Mouse (Mus musculus): ENCODE results near the gene Ttll5. TPM values are rescaled to one million over a fixed set of nuclear protein-coding genes. Genes with fewer than 3 reads are reported as not detected.
A peak's percentile ranks its signal among the peaks of the same experiment; 100 is the strongest.

The Ttll5 gene
- polyA plus RNA-seq, 1 experiment from 2014 or later = 13.9 TPM

GRCm38 (mm10) chr12:85930713-85931112, 106.3 kb downstream of the Ttll5 start:
- Histone ChIP-seq H3K27ac (no peak overlapping the region), H3K4me1 (no peaks in the 10 kb centered on the region)

GRCm38 (mm10) chr12:85933241-85933640, 108.8 kb downstream of the Ttll5 start:
- no peak for ATAC-seq (ENCODE audit: borderline replicate concordance, extremely low read depth, low FRiP score, low TSS enrichment)
- 86% methylated on average over 10 of the region's 10 CpGs for WGBS
- no peaks in the 10 kb centered on the region for H3K4me1 ChIP-seq
- no peaks in the 10 kb centered on the region for H3K9me3 ChIP-seq
- H3K9ac ChIP-seq = no peak overlapping the region
- H3K36me3 ChIP-seq = peaks cover 16% of the 10 kb centered on the region
- H3K27me3 ChIP-seq = no peaks in the 10 kb centered on the region
- no peak overlapping the region for H3K4me2 ChIP-seq
- H3K27ac ChIP-seq = no peak overlapping the region
- H3K4me3 ChIP-seq = no peak overlapping the region

More at GRCm38 (mm10) chr12:85930713-85931112, 106.3 kb downstream of the Ttll5 start:
- no peak overlapping the region for H3K9ac ChIP-seq
- H3K9me3 ChIP-seq = no peaks in the 10 kb centered on the region
- ATAC-seq (ENCODE audit: borderline replicate concordance, extremely low read depth, low FRiP score, low TSS enrichment) = no peak
- no peak overlapping the region for H3K4me2 ChIP-seq
- H3K4me3 ChIP-seq = no peak overlapping the region
- WGBS = 87% methylated on average over 3 of the region's 3 CpGs
- H3K27me3 ChIP-seq = no peaks in the 10 kb centered on the region
- peaks cover 17% of the 10 kb centered on the region for H3K36me3 ChIP-seq

GRCm38 (mm10) chr12:85937384-85937783, 112.9 kb downstream of the Ttll5 start:
- Histone ChIP-seq H3K4me2 (no peak overlapping the region), H3K27me3 (no peaks in the 10 kb centered on the region), H3K27ac (no peak overlapping the region), H3K9me3 (no peaks in the 10 kb centered on the region), H3K36me3 (peaks cover 14% of the 10 kb centered on the region), H3K9ac (no peak overlapping the region), H3K4me1 (no peaks in the 10 kb centered on the region), H3K4me3 (no peak overlapping the region)
- ATAC-seq (ENCODE audit: borderline replicate concordance, extremely low read depth, low FRiP score, low TSS enrichment) = no peak
- 77% methylated on average over 5 of the region's 5 CpGs for WGBS

DNA sequence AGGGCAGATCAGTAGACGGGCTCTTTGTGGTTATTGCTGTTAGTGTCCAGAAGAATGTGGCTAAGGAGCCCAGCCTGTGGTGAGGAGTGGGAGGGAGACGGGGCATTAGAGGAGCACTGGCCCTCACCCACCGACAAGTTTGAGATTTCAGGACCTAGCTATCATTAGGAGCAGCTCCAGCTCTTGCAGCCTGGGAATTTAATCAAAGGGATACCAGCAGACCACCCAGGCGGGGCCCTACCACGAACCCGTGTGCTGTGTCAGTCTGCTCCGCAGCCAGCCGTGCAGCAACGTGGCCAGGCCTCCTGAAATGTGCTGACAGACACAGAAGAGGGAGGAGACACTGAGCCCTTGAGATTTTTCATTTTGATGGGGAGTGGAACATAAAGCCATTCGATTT, 119.0 kb downstream of the Ttll5 start:
- Histone ChIP-seq H3K4me2 (no peak overlapping the region), H3K36me3 (no peaks in the 10 kb centered on the region), H3K9me3 (no peaks in the 10 kb centered on the region), H3K4me1 (peaks cover 13% of the 10 kb centered on the region), H3K27ac (peak overlapping the region; percentile 67), H3K27me3 (no peaks in the 10 kb centered on the region), H3K9ac (no peak overlapping the region), H3K4me3 (no peak overlapping the region)
- 17% methylated on average over 10 of the region's 10 CpGs for WGBS
- ATAC-seq (ENCODE audit: borderline replicate concordance, extremely low read depth, low FRiP score, low TSS enrichment) = peak; percentile 84

- H3K4me1 ChIP-seq = peaks cover 13% of the 10 kb centered on the region
- no peak for ATAC-seq (ENCODE audit: borderline replicate concordance, extremely low read depth, low FRiP score, low TSS enrichment)
These were observed 120.0 kb downstream of the Ttll5 start for GRCm38 (mm10) chr12:85944419-85944818.

GRCm38 (mm10) chr12:85947161-85947560, 122.7 kb downstream of the Ttll5 start:
- Histone ChIP-seq H3K27me3 (no peaks in the 10 kb centered on the region), H3K9ac (no peak overlapping the region), H3K4me3 (no peak overlapping the region), H3K4me2 (no peak overlapping the region), H3K36me3 (no peaks in the 10 kb centered on the region), H3K4me1 (peaks cover 25% of the 10 kb centered on the region), H3K27ac (no peak overlapping the region), H3K9me3 (no peaks in the 10 kb centered on the region)
- ATAC-seq (ENCODE audit: borderline replicate concordance, extremely low read depth, low FRiP score, low TSS enrichment) = no peak
- WGBS = 91% methylated on average over 4 of the region's 4 CpGs

More at GRCm38 (mm10) chr12:85944419-85944818, 120.0 kb downstream of the Ttll5 start:
- Histone ChIP-seq H3K9me3 (no peaks in the 10 kb centered on the region), H3K27ac (no peak overlapping the region), H3K9ac (no peak overlapping the region), H3K36me3 (no peaks in the 10 kb centered on the region), H3K4me2 (no peak overlapping the region), H3K4me3 (no peak overlapping the region), H3K27me3 (no peaks in the 10 kb centered on the region)
- WGBS = 86% methylated on average over 3 of the region's 3 CpGs

- 84% methylated on average over 6 of the region's 6 CpGs for WGBS
- peak overlapping the region; percentile 66 for H3K27ac ChIP-seq
- ATAC-seq (ENCODE audit: borderline replicate concordance, extremely low read depth, low FRiP score, low TSS enrichment) = no peak
These were observed 125.2 kb downstream of the Ttll5 start for GRCm38 (mm10) chr12:85949667-85950066.

GRCm38 (mm10) chr12:85950371-85950770, 125.9 kb downstream of the Ttll5 start:
- Histone ChIP-seq H3K4me3 (no peak overlapping the region), H3K27ac (peak overlapping the region; percentile 66), H3K4me2 (no peak overlapping the region), H3K27me3 (no peaks in the 10 kb centered on the region), H3K9me3 (no peaks in the 10 kb centered on the region), H3K9ac (no peak overlapping the region), H3K4me1 (peaks cover 16% of the 10 kb centered on the region; the same call in 1 of the 2 replicates), H3K36me3 (no peaks in the 10 kb centered on the region)
- 34% methylated on average over 6 of the region's 6 CpGs for WGBS
- ATAC-seq (ENCODE audit: borderline replicate concordance, extremely low read depth, low FRiP score, low TSS enrichment) = 0 out of 2 replicates have a peak, but pooled peaks have one; percentile 31

More at GRCm38 (mm10) chr12:85949667-85950066, 125.2 kb downstream of the Ttll5 start:
- no peaks in the 10 kb centered on the region for H3K36me3 ChIP-seq
- H3K9me3 ChIP-seq = no peaks in the 10 kb centered on the region
- H3K4me2 ChIP-seq = no peak overlapping the region
- H3K9ac ChIP-seq = no peak overlapping the region
- H3K4me1 ChIP-seq = peaks cover 19% of the 10 kb centered on the region
- H3K27me3 ChIP-seq = no peaks in the 10 kb centered on the region
- H3K4me3 ChIP-seq = no peak overlapping the region

GRCm38 (mm10) chr12:85951036-85951435, 126.6 kb downstream of the Ttll5 start:
- peaks cover 16% of the 10 kb centered on the region; the same call in 1 of the 2 replicates for H3K4me1 ChIP-seq
- ATAC-seq (ENCODE audit: borderline replicate concordance, extremely low read depth, low FRiP score, low TSS enrichment) = no peak
- no peaks in the 10 kb centered on the region for H3K36me3 ChIP-seq
- H3K4me2 ChIP-seq = no peak overlapping the region
- 67% methylated on average over 4 of the region's 4 CpGs for WGBS
- H3K27me3 ChIP-seq = no peaks in the 10 kb centered on the region
- no peaks in the 10 kb centered on the region for H3K9me3 ChIP-seq
- H3K4me3 ChIP-seq = no peak overlapping the region
- H3K27ac ChIP-seq = peak overlapping the region; percentile 47
- no peak overlapping the region for H3K9ac ChIP-seq

GRCm38 (mm10) chr12:85951822-85952221, 127.4 kb downstream of the Ttll5 start:
- Histone ChIP-seq H3K4me2 (no peak overlapping the region), H3K4me1 (peaks cover 16% of the 10 kb centered on the region; the same call in 1 of the 2 replicates), H3K9ac (no peak overlapping the region), H3K4me3 (no peak overlapping the region), H3K27me3 (no peaks in the 10 kb centered on the region), H3K36me3 (no peaks in the 10 kb centered on the region), H3K27ac (no peak overlapping the region), H3K9me3 (no peaks in the 10 kb centered on the region)
- no peak for ATAC-seq (ENCODE audit: borderline replicate concordance, extremely low read depth, low FRiP score, low TSS enrichment)
- 96% methylated on average over 1 of the region's 1 CpGs for WGBS

DNA sequence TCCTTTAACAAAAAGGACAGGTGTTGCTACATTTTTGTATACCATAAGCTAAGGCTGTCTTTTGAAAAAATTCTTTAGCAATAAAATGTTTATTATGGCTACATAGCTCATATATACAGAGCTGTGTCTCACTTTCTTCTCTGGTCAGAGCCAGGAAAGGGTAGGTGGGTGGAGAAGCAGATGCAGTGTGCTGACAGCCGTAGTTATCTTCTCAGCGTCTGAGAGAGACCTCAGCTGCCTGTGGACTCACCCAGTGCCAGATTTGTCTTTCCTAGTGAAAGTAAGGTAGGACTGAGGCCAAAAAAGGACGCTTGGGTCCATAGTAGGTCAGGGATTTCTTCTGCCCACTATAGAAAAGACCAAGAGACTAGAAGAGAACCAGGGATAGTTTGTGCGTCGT, 127.9 kb downstream of the Ttll5 start:
- Histone ChIP-seq H3K27ac (no peak overlapping the region), H3K4me2 (no peak overlapping the region), H3K4me1 (peaks cover 16% of the 10 kb centered on the region; the same call in 1 of the 2 replicates), H3K4me3 (no peak overlapping the region), H3K9ac (no peak overlapping the region), H3K27me3 (no peaks in the 10 kb centered on the region), H3K36me3 (no peaks in the 10 kb centered on the region), H3K9me3 (no peaks in the 10 kb centered on the region)
- WGBS = 88% methylated on average over 5 of the region's 5 CpGs
- ATAC-seq (ENCODE audit: borderline replicate concordance, extremely low read depth, low FRiP score, low TSS enrichment) = no peak

DNA sequence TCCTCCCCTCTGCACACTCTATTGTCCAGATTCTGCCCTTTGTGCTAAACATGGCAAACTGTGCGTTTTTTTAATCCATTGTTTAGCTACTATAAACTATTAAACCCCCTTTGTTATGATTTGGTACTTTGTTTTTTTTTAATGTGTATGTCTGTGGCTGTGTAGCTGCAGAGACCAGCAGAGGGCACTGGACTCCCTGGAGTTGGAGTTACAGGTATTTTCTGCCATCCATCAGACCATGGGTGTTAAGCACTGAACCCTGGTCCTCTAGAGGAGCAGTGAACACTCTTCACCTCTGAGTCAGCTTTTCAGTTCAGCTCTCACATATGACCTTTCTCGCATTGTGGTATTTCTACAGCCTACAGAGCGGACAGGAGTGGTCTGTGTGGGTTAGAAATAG, 129.7 kb downstream of the Ttll5 start:
- Histone ChIP-seq H3K4me1 (peaks cover 30% of the 10 kb centered on the region), H3K27me3 (no peaks in the 10 kb centered on the region), H3K27ac (no peak overlapping the region), H3K36me3 (no peaks in the 10 kb centered on the region), H3K9ac (no peak overlapping the region), H3K4me2 (no peak overlapping the region), H3K9me3 (no peaks in the 10 kb centered on the region), H3K4me3 (no peak overlapping the region)
- no peak for ATAC-seq (ENCODE audit: borderline replicate concordance, extremely low read depth, low FRiP score, low TSS enrichment)
- 68% methylated on average over 3 of the region's 3 CpGs for WGBS

DNA sequence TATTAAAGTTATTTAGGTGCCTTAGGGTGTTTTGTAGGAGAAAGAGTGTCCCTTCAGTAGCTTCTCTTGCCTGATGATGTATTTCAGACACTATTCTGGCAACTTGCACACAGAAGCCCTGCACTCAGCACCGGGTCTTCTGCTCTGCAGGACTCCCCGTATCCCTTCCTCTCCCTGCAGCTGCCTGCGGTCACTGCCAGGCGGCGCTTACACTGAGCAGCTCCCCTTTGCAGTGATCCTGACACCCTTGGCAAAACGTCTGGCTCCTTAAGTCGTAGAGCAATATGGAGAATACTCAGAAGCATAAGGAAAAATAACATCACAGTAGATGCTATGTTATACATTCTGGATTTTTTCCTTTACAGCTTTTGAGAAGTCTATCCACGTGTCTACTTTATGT, 130.6 kb downstream of the Ttll5 start:
- no peak overlapping the region for H3K4me2 ChIP-seq
- no peak for ATAC-seq (ENCODE audit: borderline replicate concordance, extremely low read depth, low FRiP score, low TSS enrichment)
- no peak overlapping the region for H3K4me3 ChIP-seq
- no peaks in the 10 kb centered on the region for H3K27me3 ChIP-seq
- H3K9ac ChIP-seq = no peak overlapping the region
- H3K36me3 ChIP-seq = no peaks in the 10 kb centered on the region
- WGBS = 49% methylated on average over 8 of the region's 8 CpGs
- H3K4me1 ChIP-seq = peaks cover 32% of the 10 kb centered on the region
- no peaks in the 10 kb centered on the region for H3K9me3 ChIP-seq
- H3K27ac ChIP-seq = no peak overlapping the region
